Mouse (Mus musculus) lung, adult 2 months (tissue): ENCODE data around the gene Exoc6. TPM values are rescaled to one million over a fixed set of nuclear protein-coding genes. Genes with fewer than 3 reads are reported as not detected.

ENCODE experiments used
- DNase-seq: peaks from one replicate; pipeline ENCODE4 v3.0.0; 2022
- H3K4me1 ChIP-seq: fragments of 200-500 bp; 2 replicates; pipeline ENCODE4 v1.6.1; 2011; ENCODE audit warnings: low read length; ENCODE audit not compliant: control insufficient read depth, insufficient read depth
- H3K4me3 ChIP-seq: fragments of 200-500 bp; replicated peaks from 2 replicates; pipeline ENCODE3; 2011; ENCODE audit warnings: low read depth, mild to moderate bottlenecking, control low read depth, low read length; ENCODE audit errors: extremely low read depth
- CTCF ChIP-seq: fragments of 200-500 bp; IDR thresholded peaks from 2 replicates; pipeline ENCODE4 v1.5.1; 2011; ENCODE audit warnings: mild to moderate bottlenecking, low read length, control low read depth; ENCODE audit not compliant: insufficient read depth
- POLR2A ChIP-seq: fragments of 200-500 bp; IDR thresholded peaks from 2 replicates; pipeline ENCODE4 v1.6.1; 2011; ENCODE audit warnings: low read depth, mild to moderate bottlenecking, control low read depth, low read length, borderline replicate concordance; ENCODE audit errors: extremely low read depth
- WGBS: fragments of 180-500 bp; shearing (Covaris S2); methylation state at CpG from one replicate; pipeline ENCODE4 v1.1.7; 2018; 5-methylcytosine and 5-hydroxymethylcytosine counted together
- polyA plus RNA-seq: library from polyadenylated mRNA; depleted of rRNA; stranded (reverse); fragments of >200 nt; gene quantifications from 2 replicates; pipeline ENCODE4 v1.2.3, GENCODE M21; 2012; rRNA removed

The Exoc6 gene
- 6.8 and 10.1 TPM in 2 replicates for polyA plus RNA-seq

- peaks cover 3% of the 10 kb centered on the region; the same call in 1 of the 2 replicates for H3K4me1 ChIP-seq
- 1% methylated on average over 85 of the region's 89 CpGs for WGBS
- TF ChIP-seq POLR2A = peak; percentile 76; the same call in 1 of the 2 replicates
- TF ChIP-seq CTCF = 0 out of 2 replicates have a peak, but pooled peaks have one; percentile 1
- DNase-seq = peak; percentile 84
- H3K4me3 ChIP-seq = peak within 1 kb of the TSS; percentile 79
Measured at GRCm38 (mm10) chr19:37550101-37551039, at the start of gene Exoc6. TSS of gene Exoc6 (plus strand) at chr19:37550418.

- no peaks in the 10 kb centered on the region for H3K4me1 ChIP-seq
- no peak for DNase-seq
- TF ChIP-seq CTCF = no peak
- TF ChIP-seq POLR2A = no peak
- no peak overlapping the region for H3K4me3 ChIP-seq
- 75% methylated on average over 8 of the region's 8 CpGs for WGBS
Measured at GRCm38 (mm10) chr19:37502996-37503395, 47.2 kb upstream of the Exoc6 start.

- DNase-seq = no peak
- no peak for TF ChIP-seq POLR2A
- TF ChIP-seq CTCF = no peak
- WGBS = 44% methylated on average over 7 of the region's 7 CpGs
Measured at GRCm38 (mm10) chr19:37506066-37506465, 44.2 kb upstream of the Exoc6 start.

GRCm38 (mm10) chr19:37506614-37507013 is 43.6 kb upstream of the Exoc6 start:
- no peaks in the 10 kb centered on the region for H3K4me1 ChIP-seq
- no peak overlapping the region for H3K4me3 ChIP-seq
- DNase-seq = no peak
- WGBS = 64% methylated on average over 5 of the region's 5 CpGs
- TF ChIP-seq POLR2A = no peak
- TF ChIP-seq CTCF = no peak

More at GRCm38 (mm10) chr19:37506066-37506465, 44.2 kb upstream of the Exoc6 start:
- no peaks in the 10 kb centered on the region for H3K4me1 ChIP-seq
- H3K4me3 ChIP-seq = no peak overlapping the region

GRCm38 (mm10) chr19:37509725-37510124 is 40.5 kb upstream of the Exoc6 start:
- Histone ChIP-seq H3K4me1 (peaks cover 1% of the 10 kb centered on the region; the same call in 1 of the 2 replicates), H3K4me3 (no peak overlapping the region)
- peak; percentile 81 for DNase-seq
- 6% methylated on average over 11 of the region's 11 CpGs for WGBS
- TF ChIP-seq CTCF = peak; percentile 82
- TF ChIP-seq POLR2A = no peak

GRCm38 (mm10) chr19:37514811-37515292 is 35.4 kb upstream of the Exoc6 start:
- DNase-seq = no peak

GRCm38 (mm10) chr19:37517419-37517818 is 32.8 kb upstream of the Exoc6 start:
- TF ChIP-seq CTCF = no peak
- no peak for TF ChIP-seq POLR2A
- 59% methylated on average over 7 of the region's 7 CpGs for WGBS

More at GRCm38 (mm10) chr19:37514811-37515292, 35.4 kb upstream of the Exoc6 start:
- Histone ChIP-seq H3K4me1 (peaks cover 6% of the 10 kb centered on the region), H3K4me3 (no peak overlapping the region)
- TF ChIP-seq CTCF (no peak), POLR2A (no peak)
- 15% methylated on average over 7 of the region's 7 CpGs for WGBS

GRCm38 (mm10) chr19:37520740-37521433 is 29.3 kb upstream of the Exoc6 start:
- TF ChIP-seq CTCF (no peak), POLR2A (no peak)
- DNase-seq = no peak
- H3K4me3 ChIP-seq = no peak overlapping the region
- WGBS = 42% methylated on average over 18 of the region's 18 CpGs
- peaks cover 6% of the 10 kb centered on the region; the same call in 1 of the 2 replicates for H3K4me1 ChIP-seq

More at GRCm38 (mm10) chr19:37517419-37517818, 32.8 kb upstream of the Exoc6 start:
- no peak overlapping the region for H3K4me3 ChIP-seq
- H3K4me1 ChIP-seq = peaks cover 11% of the 10 kb centered on the region
- no peak for DNase-seq

DNA sequence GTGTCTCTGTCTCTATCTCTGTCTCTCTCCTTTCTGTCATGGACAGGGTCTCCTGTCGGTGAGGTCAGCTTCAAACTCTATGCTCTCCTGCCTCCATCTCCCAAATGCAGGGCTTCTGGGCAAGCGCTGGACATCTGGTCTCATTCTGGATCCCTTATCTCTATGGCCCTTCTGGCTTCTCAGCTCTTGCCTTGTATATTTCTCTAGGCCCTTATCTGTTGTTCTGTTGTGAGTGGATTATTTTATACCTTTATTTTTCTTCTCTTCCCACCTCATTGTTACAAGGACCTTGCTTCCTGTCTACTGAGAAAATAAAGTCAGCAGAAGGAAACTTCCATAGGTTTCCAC is 28.8 kb upstream of the Exoc6 start:
- TF ChIP-seq POLR2A = no peak
- no peak for DNase-seq
- Histone ChIP-seq H3K4me1 (peaks cover 6% of the 10 kb centered on the region; the same call in 1 of the 2 replicates), H3K4me3 (no peak overlapping the region)
- 42% methylated on average over 2 of the region's 2 CpGs for WGBS

DNA sequence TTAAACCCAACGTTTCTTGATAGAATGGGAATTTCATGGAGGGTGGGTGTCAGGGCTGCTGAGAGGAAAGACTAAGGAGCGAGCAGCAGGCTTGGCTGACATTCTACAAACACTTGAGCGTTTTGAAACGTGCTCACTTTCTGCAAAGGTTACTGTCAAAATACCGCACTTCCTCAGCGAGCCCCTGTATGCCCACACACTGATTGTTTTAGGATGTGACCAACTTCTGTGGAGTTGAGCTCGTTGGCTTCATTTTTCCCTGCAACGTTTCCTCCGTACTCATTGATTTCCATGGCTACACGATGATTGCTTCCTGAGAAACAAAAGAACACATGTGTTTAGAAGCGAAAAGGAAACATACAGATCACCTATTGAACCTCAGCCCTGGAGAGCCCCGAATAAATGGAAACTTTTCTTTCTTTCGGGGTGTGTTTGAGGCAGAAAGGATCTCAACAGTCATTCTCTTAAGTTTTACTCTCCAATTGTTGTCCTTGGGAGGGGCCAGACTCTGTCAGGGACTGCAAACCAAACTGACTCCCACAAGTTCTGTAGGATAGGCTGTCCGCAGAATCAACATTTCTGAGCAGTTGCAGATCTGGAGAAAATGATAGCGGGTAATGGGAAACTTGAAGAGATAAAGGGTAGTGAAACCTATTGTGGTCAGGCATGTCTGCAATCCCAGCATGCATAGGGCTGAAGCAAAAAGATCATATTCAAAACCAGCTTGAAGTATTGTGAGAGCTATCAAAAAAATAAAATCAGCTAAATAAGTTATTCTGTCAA is 26.7 kb upstream of the Exoc6 start:
- Histone ChIP-seq H3K4me3 (no peak overlapping the region), H3K4me1 (peaks cover 6% of the 10 kb centered on the region; the same call in 1 of the 2 replicates)
- DNase-seq = no peak
- TF ChIP-seq CTCF = no peak
- WGBS = 24% methylated on average over 15 of the region's 15 CpGs
